Mouse (Mus musculus) lung, postnatal 0 days (tissue): Measurements from ENCODE around the gene Nfia. TPM values are rescaled to one million over a fixed set of nuclear protein-coding genes. Genes with fewer than 3 reads are reported as not detected.

Source experiments
- ATAC-seq: fragments of 200-750 bp; cut with Nextera tagmentation; 2 replicates; pipeline ENCODE4 v1.8.0; 2017; ENCODE audit warnings: moderate library complexity
- DNase-seq: peaks from one replicate; pipeline ENCODE4 v3.0.0-alpha.2; 2016; ENCODE audit warnings: low spot score
- H3K27ac ChIP-seq: fragments of 300-500 bp; sonication (generic); 2 replicates; pipeline ENCODE4 v1.5.1; 2014; ENCODE audit warnings: antibody characterized with exemption, mild to moderate bottlenecking, low read length, mixed read lengths
- H3K27me3 ChIP-seq: fragments of 300-500 bp; sonication (generic); replicated peaks from 2 replicates; pipeline ENCODE4 v1.6.1; 2014; ENCODE audit warnings: low read length, mixed read lengths; ENCODE audit not compliant: insufficient read depth
- H3K36me3 ChIP-seq: fragments of 300-500 bp; sonication (generic); 2 replicates; pipeline ENCODE4 v1.6.1; 2014; ENCODE audit warnings: low read length, mixed read lengths; ENCODE audit not compliant: insufficient read depth
- H3K4me1 ChIP-seq: fragments of 300-500 bp; sonication (generic); 2 replicates; pipeline ENCODE4 v1.6.1; 2014; ENCODE audit warnings: antibody characterized with exemption, low read depth, low read length, mixed read lengths; ENCODE audit not compliant: insufficient read depth
- H3K4me2 ChIP-seq: fragments of 300-500 bp; sonication (generic); replicated peaks from 2 replicates; pipeline ENCODE4 v1.6.1; 2014; ENCODE audit warnings: low read depth, mild to moderate bottlenecking, low read length, moderate library complexity, mixed read lengths
- H3K4me3 ChIP-seq: fragments of 300-500 bp; sonication (generic); 2 replicates; pipeline ENCODE4 v1.5.1; 2014; ENCODE audit warnings: low read depth, low read length
- H3K9ac ChIP-seq: fragments of 300-500 bp; sonication (generic); replicated peaks from 2 replicates; pipeline ENCODE4 v1.6.1; 2014; ENCODE audit warnings: low read depth, mild to moderate bottlenecking
- H3K9me3 ChIP-seq: fragments of 300-500 bp; sonication (generic); 2 replicates; pipeline ENCODE4 v1.6.1; 2016; ENCODE audit warnings: low read length, mixed read lengths
- CTCF ChIP-seq: IDR thresholded peaks from 2 replicates; pipeline ENCODE4 v1.5.1; 2016; ENCODE audit warnings: antibody characterized with exemption, mild to moderate bottlenecking
- EP300 ChIP-seq: IDR thresholded peaks from 2 replicates; pipeline ENCODE4 v1.6.1; 2016; ENCODE audit warnings: antibody characterized with exemption, mild to moderate bottlenecking, control low read depth
- WGBS: fragments of 180-500 bp; shearing (Covaris S2); extraction: QIAGEN DNeasy Blood & Tissue Kit; methylation state at CpG from one replicate; pipeline ENCODE4 v1.1.7; 2014; 5-methylcytosine and 5-hydroxymethylcytosine counted together
- polyA plus RNA-seq: library from polyadenylated mRNA; unstranded; fragments of >200 nt; fragmentation: Nextera tagmentation; extraction: Ambion mirVana; gene quantifications from 2 replicates; pipeline ENCODE4 v1.2.1, GENCODE M21; 2015

Nfia gene
- polyA plus RNA-seq, 1 experiment from 2014 or later = 40.5 TPM

DNA sequence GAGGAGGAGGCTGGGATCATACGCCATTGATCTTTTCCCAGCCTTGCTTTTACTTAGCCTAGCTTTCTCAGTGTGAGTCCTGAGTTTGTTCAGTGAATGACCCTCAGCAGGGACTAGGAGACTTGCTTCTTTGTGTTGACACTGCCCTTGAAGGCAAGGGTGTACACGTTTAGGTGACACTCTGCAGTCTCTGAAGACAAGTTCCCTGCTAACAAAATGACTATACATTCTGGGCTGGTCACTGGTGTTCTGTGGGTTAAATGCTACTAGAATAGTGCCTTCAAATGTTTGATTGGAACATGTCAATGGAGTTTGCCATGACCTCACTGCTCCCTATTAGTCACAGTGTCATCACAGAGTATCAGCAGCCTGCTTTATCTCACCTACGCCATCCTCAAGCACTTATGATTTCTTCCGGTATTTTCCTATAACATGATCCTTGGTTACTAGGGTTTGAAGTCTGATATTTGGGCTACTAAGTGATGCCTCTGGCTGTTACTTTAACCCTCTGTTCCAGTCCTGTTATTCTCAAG is 68.6 kb downstream of the Nfia start:
- H3K27me3 ChIP-seq = no peaks in the 10 kb centered on the region
- TF ChIP-seq CTCF (no peak), EP300 (no peak)
- H3K4me2 ChIP-seq = no peak overlapping the region
- WGBS = 56% methylated on average over 4 of the region's 4 CpGs
- DNase-seq (no peak), ATAC-seq (no peak)
- no peak overlapping the region for H3K4me3 ChIP-seq
- H3K27ac ChIP-seq = no peak overlapping the region; the same call in 1 of the 2 replicates
- H3K4me1 ChIP-seq = peaks cover 23% of the 10 kb centered on the region; the same call in 1 of the 2 replicates
- H3K9me3 ChIP-seq = no peaks in the 10 kb centered on the region
- no peak overlapping the region for H3K9ac ChIP-seq
- no peaks in the 10 kb centered on the region for H3K36me3 ChIP-seq

DNA sequence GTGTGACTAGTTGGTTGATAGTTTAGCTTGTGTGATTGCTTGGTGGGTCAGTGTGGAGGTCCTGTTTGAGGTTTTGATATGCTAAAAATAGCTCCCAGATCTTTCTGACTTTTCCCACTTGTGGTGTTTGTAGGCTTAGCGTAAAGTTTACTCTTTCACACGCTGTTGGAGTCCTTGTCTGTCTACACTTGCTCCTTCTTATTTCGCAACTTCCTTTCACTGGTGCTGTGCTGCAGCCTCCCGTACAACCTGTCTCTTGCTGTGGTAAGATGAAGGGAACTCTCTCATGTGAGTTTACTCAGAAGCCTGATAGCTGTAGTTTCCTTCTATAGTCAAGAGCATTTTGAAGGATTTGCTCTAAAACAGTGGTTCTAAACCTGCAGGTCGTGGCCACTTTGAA is 69.2 kb downstream of the Nfia start:
- peak; percentile 67 for ATAC-seq
- H3K4me2 ChIP-seq = no peak overlapping the region
- H3K4me1 ChIP-seq = peaks cover 23% of the 10 kb centered on the region; the same call in 1 of the 2 replicates
- no peaks in the 10 kb centered on the region for H3K27me3 ChIP-seq
- H3K4me3 ChIP-seq = no peak overlapping the region
- H3K27ac ChIP-seq = no peak overlapping the region; the same call in 1 of the 2 replicates
- TF ChIP-seq EP300 (no peak), CTCF (no peak)
- 36% methylated on average over 5 of the region's 5 CpGs for WGBS
- peak; percentile 42 for DNase-seq
- no peak overlapping the region for H3K9ac ChIP-seq
- no peaks in the 10 kb centered on the region for H3K36me3 ChIP-seq
- H3K9me3 ChIP-seq = no peaks in the 10 kb centered on the region

DNA sequence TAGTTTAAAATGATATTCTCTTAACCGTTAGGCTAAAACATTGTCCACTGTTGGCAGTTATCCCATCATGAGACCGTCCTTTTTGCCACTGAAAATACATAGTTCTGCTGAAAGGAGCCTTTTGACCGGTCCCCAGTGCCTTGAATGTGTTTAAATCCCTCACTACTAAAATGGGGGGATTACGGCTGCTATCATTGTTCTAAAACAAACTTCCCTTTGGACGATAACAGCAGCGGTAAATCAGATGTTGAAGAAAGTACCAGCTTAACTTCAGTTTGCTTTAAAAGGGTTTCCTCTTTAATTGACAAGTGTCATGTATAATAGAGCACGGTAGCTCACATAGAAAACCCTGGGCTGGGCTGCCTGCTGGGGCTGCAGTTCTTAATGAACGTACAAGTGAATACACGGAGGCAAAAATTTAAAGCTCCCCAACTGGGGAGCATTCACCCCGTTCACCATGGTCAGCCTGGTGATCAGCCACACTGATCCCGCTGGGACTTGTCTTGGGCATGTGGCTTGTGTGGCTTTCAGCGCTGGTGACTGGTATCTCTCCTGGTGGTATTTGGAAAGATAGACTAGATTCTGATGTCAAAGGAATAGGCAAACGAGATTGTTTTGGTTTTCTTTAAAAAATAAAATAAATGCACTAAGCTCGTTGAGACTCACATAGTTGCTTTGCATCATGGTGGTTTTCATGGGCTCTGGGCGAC is 71.6 kb downstream of the Nfia start:
- Histone ChIP-seq H3K27me3 (no peaks in the 10 kb centered on the region), H3K27ac (0 out of 2 replicates have a peak overlapping the region, but pooled peaks have one; percentile 66), H3K9me3 (no peaks in the 10 kb centered on the region), H3K4me3 (no peak overlapping the region), H3K36me3 (no peaks in the 10 kb centered on the region), H3K4me1 (peaks cover 19% of the 10 kb centered on the region; the same call in 1 of the 2 replicates), H3K4me2 (no peak overlapping the region), H3K9ac (no peak overlapping the region)
- DNase-seq = no peak
- no peak for TF ChIP-seq EP300
- TF ChIP-seq CTCF = no peak
- ATAC-seq = no peak
- 68% methylated on average over 15 of the region's 15 CpGs for WGBS

DNA sequence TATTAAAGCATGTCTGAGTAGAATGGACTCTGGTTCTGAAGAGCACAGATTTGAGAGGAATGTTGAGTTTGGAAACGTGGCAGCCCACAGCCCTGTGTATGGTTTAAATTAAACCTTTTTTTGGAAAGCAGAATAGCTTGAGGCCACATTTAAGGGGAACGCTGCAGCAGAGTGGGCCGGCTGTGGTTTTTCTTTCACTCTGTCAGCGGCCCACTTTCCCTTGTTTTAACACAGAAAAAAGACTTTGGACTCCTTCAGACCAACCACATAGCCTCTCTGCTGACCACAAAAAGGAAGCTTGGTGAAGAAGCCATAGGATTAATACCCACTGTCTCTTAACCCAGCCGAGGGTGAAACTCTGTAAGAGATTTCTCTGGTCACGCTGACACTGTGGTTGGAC is 72.4 kb downstream of the Nfia start:
- H3K9me3 ChIP-seq = no peaks in the 10 kb centered on the region
- ATAC-seq (peak; percentile 30; the same call in 1 of the 2 replicates), DNase-seq (peak; percentile 40)
- 29% methylated on average over 6 of the region's 6 CpGs for WGBS
- H3K4me3 ChIP-seq = 0 out of 2 replicates have a peak overlapping the region, but pooled peaks have one; percentile 2
- H3K4me2 ChIP-seq = peak overlapping the region; percentile 29; the same call in 1 of the 2 replicates
- H3K27me3 ChIP-seq = no peaks in the 10 kb centered on the region
- peak overlapping the region; percentile 66; the same call in 1 of the 2 replicates for H3K27ac ChIP-seq
- peaks cover 13% of the 10 kb centered on the region; the same call in 1 of the 2 replicates for H3K4me1 ChIP-seq
- no peak overlapping the region for H3K9ac ChIP-seq
- H3K36me3 ChIP-seq = no peaks in the 10 kb centered on the region
- TF ChIP-seq CTCF (no peak), EP300 (no peak)

DNA sequence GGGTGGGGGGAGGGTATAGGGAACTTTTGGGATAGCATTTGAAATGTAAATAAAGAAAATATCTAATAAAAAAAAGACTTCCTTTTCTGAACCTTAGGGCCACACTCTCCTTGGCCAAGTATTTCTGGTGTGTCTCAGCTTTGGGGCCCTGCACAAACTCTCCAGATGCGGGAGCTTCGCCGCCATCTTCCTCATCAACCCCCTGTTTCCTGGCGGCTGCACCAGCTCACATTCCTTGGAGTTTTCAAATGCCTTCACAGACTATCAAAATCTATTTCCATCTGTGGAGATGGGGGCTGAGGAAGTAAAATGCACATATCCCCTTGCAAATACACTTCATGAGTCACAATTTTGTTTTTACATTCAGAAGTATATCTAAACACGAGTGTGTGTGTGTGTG is 75.1 kb downstream of the Nfia start:
- ATAC-seq = no peak

DNA sequence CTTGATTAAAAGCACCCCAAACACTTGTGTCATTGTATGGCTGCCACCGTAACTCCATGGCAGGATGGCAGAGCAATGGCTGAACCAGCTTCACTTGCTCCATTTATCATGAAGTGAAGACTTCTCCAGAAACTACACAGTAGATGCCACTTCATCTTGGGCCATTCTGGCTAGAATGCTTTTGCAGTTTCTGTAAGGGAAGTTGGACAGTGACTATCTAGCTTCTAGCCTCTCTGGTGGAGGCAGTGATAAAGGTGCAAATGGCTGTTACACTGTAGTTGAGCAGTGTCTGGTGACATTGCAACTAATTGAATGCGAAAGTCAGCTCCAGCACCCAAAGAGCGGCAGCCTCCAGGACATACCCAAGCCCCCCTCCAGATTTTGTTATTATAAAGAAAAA is 78.5 kb downstream of the Nfia start:
- Histone ChIP-seq H3K4me2 (no peak overlapping the region), H3K4me3 (no peak overlapping the region), H3K27ac (0 out of 2 replicates have a peak overlapping the region, but pooled peaks have one; percentile 4), H3K4me1 (peaks cover 7% of the 10 kb centered on the region; the same call in 1 of the 2 replicates), H3K9me3 (no peaks in the 10 kb centered on the region), H3K27me3 (no peaks in the 10 kb centered on the region), H3K9ac (no peak overlapping the region), H3K36me3 (no peaks in the 10 kb centered on the region)
- no peak for ATAC-seq
- TF ChIP-seq EP300 = no peak
- TF ChIP-seq CTCF = no peak
- no peak for DNase-seq
- WGBS = 79% methylated on average over 3 of the region's 3 CpGs

More for the DNA sequence above, 75.1 kb downstream of the Nfia start:
- DNase-seq = no peak
- H3K9me3 ChIP-seq = no peaks in the 10 kb centered on the region
- WGBS = 44% methylated on average over 5 of the region's 5 CpGs
- H3K27me3 ChIP-seq = no peaks in the 10 kb centered on the region
- peaks cover 10% of the 10 kb centered on the region; the same call in 1 of the 2 replicates for H3K4me1 ChIP-seq
- TF ChIP-seq CTCF = no peak
- no peak for TF ChIP-seq EP300
- H3K9ac ChIP-seq = no peak overlapping the region
- H3K27ac ChIP-seq = 0 out of 2 replicates have a peak overlapping the region, but pooled peaks have one; percentile 47
- H3K4me3 ChIP-seq = no peak overlapping the region
- H3K36me3 ChIP-seq = no peaks in the 10 kb centered on the region
- no peak overlapping the region for H3K4me2 ChIP-seq
